Mouse (Mus musculus): ENCODE measurements at regions not wholly inside any gene's neighbourhood (a gene's known extent, or its start where the extent isn't known, plus 50 kb on each side); places are given as distances from the start of the nearest gene placed in this dataset.

GRCm38 (mm10) chr7:40257733-40258376, 640.3 kb upstream of the Vstm2b start:
- no peak for DNase-seq

GRCm38 (mm10) chr7:40258377-40258739, 639.8 kb upstream of the Vstm2b start:
- DNase-seq = peak; percentile 83

- DNase-seq = peak; percentile 72
Observed at GRCm38 (mm10) chr7:40273459-40274072, 624.6 kb upstream of the Vstm2b start.

GRCm38 (mm10) chr7:40275078-40275477, 623.0 kb upstream of the Vstm2b start:
- DNase-seq = no peak

GRCm38 (mm10) chr7:40275658-40276057, 622.5 kb upstream of the Vstm2b start:
- DNase-seq = no peak

- no peak for DNase-seq
Observed at GRCm38 (mm10) chr7:40276116-40276515, 622.0 kb upstream of the Vstm2b start.

- no peak for DNase-seq
Observed at GRCm38 (mm10) chr7:40290166-40290565, 608.0 kb upstream of the Vstm2b start.

- DNase-seq = peak; percentile 26
Observed at GRCm38 (mm10) chr7:40310558-40310957, 587.6 kb upstream of the Vstm2b start.

- DNase-seq = no peak
Observed at GRCm38 (mm10) chr7:40321171-40321570, 577.0 kb upstream of the Vstm2b start.

- DNase-seq = no peak
Observed at GRCm38 (mm10) chr7:40325188-40325705, 572.9 kb upstream of the Vstm2b start.

- DNase-seq = peak; percentile 68
Observed at GRCm38 (mm10) chr7:40332455-40332854, 565.7 kb upstream of the Vstm2b start.

GRCm38 (mm10) chr7:40352306-40352705, 545.8 kb upstream of the Vstm2b start:
- DNase-seq = no peak

- no peak for DNase-seq
Observed at GRCm38 (mm10) chr7:40362719-40363118, 535.4 kb upstream of the Vstm2b start.

- no peak for DNase-seq
Observed at GRCm38 (mm10) chr7:40372713-40373112, 525.4 kb upstream of the Vstm2b start.

GRCm38 (mm10) chr7:40377839-40378238, 520.3 kb upstream of the Vstm2b start:
- DNase-seq = no peak

GRCm38 (mm10) chr7:40381244-40381643, 516.9 kb upstream of the Vstm2b start:
- no peak for DNase-seq

- no peak for DNase-seq
Observed at GRCm38 (mm10) chr7:40388152-40388551, 510.0 kb upstream of the Vstm2b start.

GRCm38 (mm10) chr7:40389795-40390194, 508.3 kb upstream of the Vstm2b start:
- DNase-seq = no peak

GRCm38 (mm10) chr7:40390927-40391326, 507.2 kb upstream of the Vstm2b start:
- no peak for DNase-seq

- DNase-seq = no peak
Observed at GRCm38 (mm10) chr7:40391626-40392025, 506.5 kb upstream of the Vstm2b start.

GRCm38 (mm10) chr7:40392207-40392606, 505.9 kb upstream of the Vstm2b start:
- DNase-seq = no peak

GRCm38 (mm10) chr7:40392699-40393098, 505.4 kb upstream of the Vstm2b start:
- DNase-seq = no peak

GRCm38 (mm10) chr7:40398266-40398665, 499.9 kb upstream of the Vstm2b start:
- no peak for DNase-seq

- DNase-seq = no peak
Observed at GRCm38 (mm10) chr7:40419332-40419731, 478.8 kb upstream of the Vstm2b start.

GRCm38 (mm10) chr7:40422125-40422524, 476.0 kb upstream of the Vstm2b start:
- no peak for DNase-seq
